8 mouse cellular contexts compared by ENCODE assay signal in genomic region chr4:62360805-62361455, GRCm38 (mm10). TPM values are rescaled to one million over a fixed set of nuclear protein-coding genes. Genes with fewer than 3 reads are reported as not detected.
DNase-seq lines count a peak whose midpoint lies in the region; ATAC-seq and TF ChIP-seq lines count a peak whose summit lies in the region.

No protein-coding gene starts in this region.

- H3K36me3 ChIP-seq in heart, postnatal 0 days (replicated peaks; ENCODE audit: control insufficient read depth, insufficient read depth, low read length): peaks cover 18% of the 10 kb centered on the region
- no peaks in the 10 kb centered on the region for H3K36me3 ChIP-seq in macrophage (ENCODE audit: inconsistent target)

- no peaks in the 10 kb centered on the region for H3K27me3 ChIP-seq in heart, postnatal 0 days (ENCODE audit: control insufficient read depth, insufficient read depth, low read length)

- H3K9me3 ChIP-seq in heart, postnatal 0 days (replicated peaks; ENCODE audit: control insufficient read depth, low read length): no peaks in the 10 kb centered on the region

- TF ChIP-seq CTCF in layer of hippocampus, adult 2 months (conservative IDR thresholded peaks at IDR 0.05): no peak
- TF ChIP-seq CTCF in bone marrow, adult 2 months (IDR thresholded peaks at IDR 0.05; ENCODE audit: control insufficient read depth, insufficient read depth, low read length): no peak
- TF ChIP-seq CTCF in heart, postnatal 0 days (IDR thresholded peaks at IDR 0.05; ENCODE audit: low read depth): no peak

- peak overlapping the region; percentile 80 for H3K27ac ChIP-seq in layer of hippocampus, adult 2 months
- peak overlapping the region; percentile 67 for H3K27ac ChIP-seq in bone marrow, adult 2 months (ENCODE audit: control insufficient read depth, insufficient read depth, low read depth, low read length, poor library complexity)
- peak overlapping the region; percentile 87 for H3K27ac ChIP-seq in heart, postnatal 0 days (ENCODE audit: low read depth)
- peak overlapping the region; percentile 73 for H3K27ac ChIP-seq in macrophage

- peak overlapping the region; percentile 92 for H3K4me3 ChIP-seq in layer of hippocampus, adult 2 months
- H3K4me3 ChIP-seq in bone marrow, adult 2 months (replicated peaks; ENCODE audit: control insufficient read depth, low read depth, low read length): peak overlapping the region; percentile 98
- H3K4me3 ChIP-seq in heart, postnatal 0 days (ENCODE audit: low read depth, low read length): peak overlapping the region; percentile 91
- H3K4me3 ChIP-seq in macrophage (ENCODE audit: inconsistent target): peak overlapping the region; percentile 94

- no peak for TF ChIP-seq POLR2A in bone marrow, adult 2 months (IDR thresholded peaks at IDR 0.05; ENCODE audit: borderline replicate concordance, control insufficient read depth, low read depth, low read length)

- no peak for TF ChIP-seq EP300 in heart, postnatal 0 days (IDR thresholded peaks at IDR 0.05; ENCODE audit: low read depth)

- H3K4me1 ChIP-seq in bone marrow, adult 2 months (ENCODE audit: control insufficient read depth, insufficient read depth, low read length): peaks cover 2% of the 10 kb centered on the region; the same call in 1 of the 2 replicates
- H3K4me1 ChIP-seq in heart, postnatal 0 days (ENCODE audit: control insufficient read depth, insufficient read depth): peaks cover 16% of the 10 kb centered on the region

- peak overlapping the region; percentile 74 for H3K4me2 ChIP-seq in heart, postnatal 0 days (ENCODE audit: low read depth, low read length)

- DNase-seq in layer of hippocampus, adult 2 months (ENCODE audit: low spot score in 2 of 2): no peak
- no peak for DNase-seq in layer of hippocampus, postnatal 14 days (ENCODE audit: low spot score in 2 of 2)
- no peak for DNase-seq in heart, postnatal 0 days (ENCODE audit: low spot score)
- no peak for DNase-seq in right cerebral cortex, postnatal 14 days
- no peak for DNase-seq in gastrocnemius, postnatal 10 days
- no peak for DNase-seq in thymus, postnatal 4 days

- H3K79me2 ChIP-seq in macrophage (ENCODE audit: inconsistent target): peaks cover 86% of the 10 kb centered on the region

- peak; percentile 24; the same call in 1 of the 2 replicates for ATAC-seq in heart, postnatal 0 days (ENCODE audit: insufficient read depth, low read depth)

- peak overlapping the region; percentile 81 for H3K9ac ChIP-seq in heart, postnatal 0 days (replicated peaks; ENCODE audit: low read depth, low read length)

- under 1% methylated on average over 22 of the region's 22 CpGs for WGBS in bone marrow, adult 2 months
- WGBS in heart, postnatal 0 days: under 1% methylated on average over 20 of the region's 22 CpGs
- WGBS in macrophage (ENCODE audit: missing documents): 2% methylated on average over 21 of the region's 22 CpGs

RNA-seq across cellular contexts. Expression of gene Slc31a1, which starts 0.4 kb away (rescaled TPM):
- 10 to 100 TPM; 11.7 to 11.9 TPM for total RNA-seq in layer of hippocampus, adult 2 months (2021)
- total RNA-seq in layer of hippocampus, postnatal 14 days (2021): 10 to 100 TPM; 27.5 to 36.7 TPM
- polyA plus RNA-seq in bone marrow, adult 2 months (2011; ENCODE audit: insufficient read depth, insufficient read length, low replicate concordance, missing spikeins): 4.9 and 7.3 TPM in 2 replicates
- 15.9 and 17.8 TPM in 2 replicates for total RNA-seq in heart, postnatal 0 days (2014; rRNA removed; ENCODE audit: low replicate concordance)
- 35.0 and 35.1 TPM in 2 replicates for polyA plus RNA-seq in heart, postnatal 0 days (2015; fragmentation: Nextera tagmentation; extraction: Ambion mirVana)
- total RNA-seq in macrophage (2018; cell fraction: chromatin; rRNA removed): 10 to 100 TPM in 25 of 26 experiments, 1 to 10 TPM in 1; 9.1 to 64.5 (median 30.9) TPM
- 100 to 1,000 TPM in 13 of 26 experiments, 10 to 100 TPM in 13; 80.7 to 117 (median 99.3) TPM for total RNA-seq in macrophage (2018; cell fraction: cytosol; rRNA removed)
- 100 to 1,000 TPM in 10 of 26 experiments, 10 to 100 TPM in 16; 37.3 to 132 (median 94.5) TPM for total RNA-seq in macrophage (2018; cell fraction: nucleus; rRNA removed)
- 73.8 to 99.5 TPM (median 84.1 TPM) in 3 replicates for polyA plus RNA-seq in macrophage (2018)
- 10 to 100 TPM; 12.4 to 16.6 TPM for total RNA-seq in gastrocnemius, postnatal 10 days (2021)

RNA-seq across cellular contexts. Expression of gene Fkbp15, which starts 0.6 kb away (rescaled TPM):
- total RNA-seq in layer of hippocampus, adult 2 months (2021): 10 to 100 TPM; 41.1 to 43.4 TPM
- total RNA-seq in layer of hippocampus, postnatal 14 days (2021): 10 to 100 TPM; 42.3 to 44.8 TPM
- polyA plus RNA-seq in bone marrow, adult 2 months (2011; ENCODE audit: insufficient read depth, insufficient read length, low replicate concordance, missing spikeins): 13.2 and 32.9 TPM in 2 replicates
- total RNA-seq in heart, postnatal 0 days (2014; rRNA removed; ENCODE audit: low replicate concordance): 18.7 and 34.3 TPM in 2 replicates
- polyA plus RNA-seq in heart, postnatal 0 days (2015; fragmentation: Nextera tagmentation; extraction: Ambion mirVana): 11.1 and 11.8 TPM in 2 replicates
- 100 to 1,000 TPM; 169 to 626 (median 517) TPM for total RNA-seq in macrophage (2018; cell fraction: chromatin; rRNA removed)
- total RNA-seq in macrophage (2018; cell fraction: cytosol; rRNA removed): 100 to 1,000 TPM; 103 to 194 (median 146) TPM
- total RNA-seq in macrophage (2018; cell fraction: nucleus; rRNA removed): 100 to 1,000 TPM; 122 to 388 (median 268) TPM
- 137 to 171 TPM (median 154 TPM) in 3 replicates for polyA plus RNA-seq in macrophage (2018)
- total RNA-seq in gastrocnemius, postnatal 10 days (2021): 10 to 100 TPM; 18.0 to 22.0 TPM

RNA-seq across cellular contexts. Expression of gene Cdc26, which starts 47.5 kb away (rescaled TPM):
- total RNA-seq in layer of hippocampus, adult 2 months (2021): 10 to 100 TPM; 49.0 to 51.3 TPM
- 10 to 100 TPM; 48.4 to 49.3 TPM for total RNA-seq in layer of hippocampus, postnatal 14 days (2021)
- polyA plus RNA-seq in bone marrow, adult 2 months (2011; ENCODE audit: insufficient read depth, insufficient read length, low replicate concordance, missing spikeins): 93.6 and 98.5 TPM in 2 replicates
- 30.5 and 34.3 TPM in 2 replicates for total RNA-seq in heart, postnatal 0 days (2014; rRNA removed; ENCODE audit: low replicate concordance)
- 72.8 and 76.9 TPM in 2 replicates for polyA plus RNA-seq in heart, postnatal 0 days (2015; fragmentation: Nextera tagmentation; extraction: Ambion mirVana)
- total RNA-seq in macrophage (2018; cell fraction: chromatin; rRNA removed): 10 to 100 TPM in 25 of 26 experiments, 1 to 10 TPM in 1; 8.2 to 48.8 (median 29.2) TPM
- 10 to 100 TPM; 20.7 to 51.3 (median 40.0) TPM for total RNA-seq in macrophage (2018; cell fraction: cytosol; rRNA removed)
- 10 to 100 TPM; 10.3 to 50.8 (median 29.1) TPM for total RNA-seq in macrophage (2018; cell fraction: nucleus; rRNA removed)
- polyA plus RNA-seq in macrophage (2018): 50.7 to 54.2 TPM (median 53.2 TPM) in 3 replicates
- 10 to 100 TPM; 53.5 to 59.4 TPM for total RNA-seq in gastrocnemius, postnatal 10 days (2021)

RNA-seq across cellular contexts. Expression of gene Prpf4, which starts 47.7 kb away (rescaled TPM):
- total RNA-seq in layer of hippocampus, adult 2 months (2021): 10 to 100 TPM; 13.2 to 13.3 TPM
- total RNA-seq in layer of hippocampus, postnatal 14 days (2021): 10 to 100 TPM; 11.8 to 12.8 TPM
- polyA plus RNA-seq in bone marrow, adult 2 months (2011; ENCODE audit: insufficient read depth, insufficient read length, low replicate concordance, missing spikeins): 7.3 and 13.7 TPM in 2 replicates
- 11.5 and 16.7 TPM in 2 replicates for total RNA-seq in heart, postnatal 0 days (2014; rRNA removed; ENCODE audit: low replicate concordance)
- 7.4 and 8.1 TPM in 2 replicates for polyA plus RNA-seq in heart, postnatal 0 days (2015; fragmentation: Nextera tagmentation; extraction: Ambion mirVana)
- 10 to 100 TPM in 22 of 26 experiments, 1 to 10 TPM in 4; 3.8 to 95.4 (median 24.6) TPM for total RNA-seq in macrophage (2018; cell fraction: chromatin; rRNA removed)
- 10 to 100 TPM in 12 of 26 experiments, 1 to 10 TPM in 14; 4.8 to 18.1 (median 9.8) TPM for total RNA-seq in macrophage (2018; cell fraction: cytosol; rRNA removed)
- 10 to 100 TPM in 21 of 26 experiments, 1 to 10 TPM in 5; 4.4 to 67.9 (median 19.0) TPM for total RNA-seq in macrophage (2018; cell fraction: nucleus; rRNA removed)
- 6.8 to 12.3 TPM (median 10.3 TPM) in 3 replicates for polyA plus RNA-seq in macrophage (2018)
- total RNA-seq in gastrocnemius, postnatal 10 days (2021): 10 to 100 TPM; 13.5 to 13.6 TPM
